Mouse (Mus musculus) megakaryocyte, embryonic 14.5 days (primary cell): Measurements from ENCODE around the gene Gpank1.

Experiments used
- FLI1 ChIP-seq: IDR thresholded peaks from 2 replicates; pipeline ENCODE4 v1.6.1; 2012; ENCODE audit warnings: low read length, inconsistent platforms, mixed read lengths
- GATA1 ChIP-seq: IDR thresholded peaks from 3 replicates; pipeline ENCODE4 v1.6.1; 2012; ENCODE audit warnings: mixed read lengths, low read length, inconsistent platforms, borderline replicate concordance

GRCm38 (mm10) chr17:35101161-35101560 lies 20.1 kb upstream of the Gpank1 start:
- no peak for TF ChIP-seq GATA1
- TF ChIP-seq FLI1: no peak
